Mouse (Mus musculus): ENCODE measurements around the gene Rin2. TPM values are rescaled to one million over a fixed set of nuclear protein-coding genes. Genes with fewer than 3 reads are reported as not detected.

Gene Rin2
- polyA plus RNA-seq, 2 experiments: 38.1 to 49.7 TPM

DNA sequence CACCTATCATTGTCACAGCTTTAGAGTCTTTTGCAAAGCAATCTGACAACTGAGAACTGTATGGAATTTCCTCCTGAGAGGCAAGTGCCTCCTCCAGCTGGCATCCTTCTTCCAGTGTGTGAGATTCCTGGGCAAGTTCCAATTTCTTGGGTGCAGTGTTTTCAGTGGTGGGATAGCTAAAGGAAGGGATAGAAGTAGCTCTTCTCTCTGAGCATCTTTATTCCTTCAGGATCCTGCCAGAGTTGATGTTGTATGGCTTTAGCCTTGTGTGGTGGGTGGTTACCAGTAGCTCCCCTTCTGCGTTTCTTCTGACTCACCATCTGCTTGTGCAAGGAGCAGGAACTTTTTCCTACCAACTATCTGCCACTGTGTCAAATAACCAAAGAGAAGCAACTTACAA lies 9.1 kb downstream of the Rin2 start:
- Histone ChIP-seq H3K4me2 (replicated peaks; ENCODE audit: low read depth, low read length, severe bottlenecking) (no peak overlapping the region), H3K9me3 (ENCODE audit: control insufficient read depth, low read length) (no peaks in the 10 kb centered on the region), H3K27me3 (ENCODE audit: control insufficient read depth, insufficient read depth, low read length) (no peaks in the 10 kb centered on the region), H3K4me3 (replicated peaks; ENCODE audit: low read length) (no peak overlapping the region), H3K36me3 (ENCODE audit: control insufficient read depth, insufficient read depth, low read length) (no peaks in the 10 kb centered on the region), H3K4me1 (ENCODE audit: control insufficient read depth, insufficient read depth, low read length) (peaks cover 24% of the 10 kb centered on the region), H3K9ac (ENCODE audit: low read depth, low read length, severe bottlenecking) (no peak overlapping the region), H3K27ac (replicated peaks; ENCODE audit: low read depth, low read length) (no peak overlapping the region)
- no peak for TF ChIP-seq POLR2A (IDR thresholded peaks at IDR 0.05; ENCODE audit: borderline replicate concordance, extremely low read depth, insufficient read depth, insufficient read length)
- DNase-seq (ENCODE audit: low spot score) (no peak), ATAC-seq (ENCODE audit: low FRiP score, low read depth) (no peak)
- 90% methylated on average over 1 of the region's 1 CpGs for WGBS

DNA sequence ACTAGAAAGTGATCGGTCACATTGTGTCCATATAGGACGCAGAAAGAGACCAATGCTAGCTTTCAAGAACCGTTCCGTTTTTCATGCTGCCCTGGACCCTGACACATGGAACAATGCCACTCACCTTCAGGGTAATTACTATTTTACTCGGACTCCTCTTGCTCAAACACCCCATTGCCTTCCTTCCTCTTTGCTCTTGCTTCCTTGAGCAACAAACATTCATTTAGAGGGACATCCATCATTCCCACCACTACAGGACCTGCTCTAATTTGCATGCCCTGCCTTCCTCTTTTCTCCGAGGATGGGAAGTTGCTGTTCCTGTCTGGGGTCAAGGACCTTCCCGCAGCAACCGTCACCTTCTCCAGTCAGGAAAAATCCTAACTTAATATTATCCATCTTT lies 9.9 kb downstream of the Rin2 start:
- TF ChIP-seq POLR2A (IDR thresholded peaks at IDR 0.05; ENCODE audit: borderline replicate concordance, extremely low read depth, insufficient read depth, insufficient read length): no peak
- ATAC-seq (ENCODE audit: low FRiP score, low read depth): no peak

DNA sequence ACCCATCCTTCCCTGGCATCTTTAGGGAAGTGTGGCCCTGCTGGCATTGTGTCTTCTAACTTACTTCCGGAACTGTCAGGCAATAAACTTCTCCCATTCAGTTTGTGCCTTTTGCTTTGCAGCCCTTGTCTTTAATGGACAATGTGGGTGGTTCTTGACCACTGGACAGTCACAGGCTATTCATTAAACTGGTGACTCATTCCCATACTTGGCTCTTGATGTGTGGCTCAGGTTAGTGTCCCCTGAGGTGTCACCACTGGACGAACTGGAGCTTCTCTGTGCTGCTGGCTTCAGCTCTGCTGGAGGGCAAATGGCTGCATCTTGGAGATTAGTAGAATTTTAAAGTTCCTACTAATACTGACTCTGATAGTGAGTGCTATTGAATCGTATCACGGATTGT lies 11.0 kb downstream of the Rin2 start:
- WGBS: 86% methylated on average over 4 of the region's 4 CpGs
- ATAC-seq (ENCODE audit: low FRiP score, low read depth): no peak
- no peaks in the 10 kb centered on the region for H3K27me3 ChIP-seq (ENCODE audit: control insufficient read depth, insufficient read depth, low read length)

More for the DNA sequence above, 9.9 kb downstream of the Rin2 start:
- no peak overlapping the region for H3K27ac ChIP-seq (replicated peaks; ENCODE audit: low read depth, low read length)
- H3K36me3 ChIP-seq (ENCODE audit: control insufficient read depth, insufficient read depth, low read length): no peaks in the 10 kb centered on the region
- no peak overlapping the region for H3K4me2 ChIP-seq (replicated peaks; ENCODE audit: low read depth, low read length, severe bottlenecking)
- WGBS: 79% methylated on average over 8 of the region's 8 CpGs
- DNase-seq (ENCODE audit: low spot score): no peak
- H3K4me3 ChIP-seq (replicated peaks; ENCODE audit: low read length): no peak overlapping the region
- no peaks in the 10 kb centered on the region for H3K27me3 ChIP-seq (ENCODE audit: control insufficient read depth, insufficient read depth, low read length)
- no peak overlapping the region for H3K9ac ChIP-seq (ENCODE audit: low read depth, low read length, severe bottlenecking)
- H3K4me1 ChIP-seq (ENCODE audit: control insufficient read depth, insufficient read depth, low read length): peaks cover 29% of the 10 kb centered on the region
- no peaks in the 10 kb centered on the region for H3K9me3 ChIP-seq (ENCODE audit: control insufficient read depth, low read length)

DNA sequence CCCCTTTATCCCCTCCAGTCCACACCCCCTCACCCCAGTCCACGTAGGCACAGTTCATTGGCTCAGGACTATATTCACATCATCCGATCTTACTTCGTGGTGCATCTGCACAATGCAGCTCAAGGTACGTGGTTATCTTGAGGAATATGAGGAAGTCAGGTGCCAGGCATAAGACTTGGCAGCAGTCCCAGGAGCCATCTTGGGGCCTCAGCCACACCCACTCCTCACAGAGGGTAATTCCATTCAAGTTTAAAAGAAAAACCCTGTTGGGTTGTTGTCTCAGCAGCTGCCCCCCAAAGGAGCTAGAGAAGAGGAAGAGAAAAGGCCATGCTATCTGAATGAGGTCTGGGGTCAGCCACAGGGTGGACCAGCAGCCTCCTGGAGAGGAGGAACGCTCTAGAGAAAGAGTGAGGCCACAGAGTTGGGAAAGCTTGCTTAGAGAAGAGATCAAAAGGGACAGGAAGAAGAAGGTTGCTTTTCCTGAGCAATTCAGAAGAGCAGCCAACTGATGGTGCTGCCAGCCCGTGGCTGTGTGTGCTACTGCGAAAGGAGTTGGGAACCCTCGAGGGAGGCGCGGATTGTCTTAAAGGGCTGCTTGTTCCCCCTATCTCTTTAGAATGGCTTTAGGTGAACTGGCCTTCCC lies 16.5 kb downstream of the Rin2 start:
- Histone ChIP-seq H3K9ac (ENCODE audit: low read depth, low read length, severe bottlenecking) (no peak overlapping the region), H3K27me3 (ENCODE audit: control insufficient read depth, insufficient read depth, low read length) (no peaks in the 10 kb centered on the region), H3K4me2 (replicated peaks; ENCODE audit: low read depth, low read length, severe bottlenecking) (no peak overlapping the region), H3K4me1 (ENCODE audit: control insufficient read depth, insufficient read depth, low read length) (peaks cover 13% of the 10 kb centered on the region), H3K36me3 (ENCODE audit: control insufficient read depth, insufficient read depth, low read length) (no peaks in the 10 kb centered on the region), H3K4me3 (replicated peaks; ENCODE audit: low read length) (no peak overlapping the region), H3K27ac (replicated peaks; ENCODE audit: low read depth, low read length) (no peak overlapping the region), H3K9me3 (ENCODE audit: control insufficient read depth, low read length) (no peaks in the 10 kb centered on the region)
- ATAC-seq (ENCODE audit: low FRiP score, low read depth): no peak
- DNase-seq (ENCODE audit: low spot score): no peak
- TF ChIP-seq POLR2A (IDR thresholded peaks at IDR 0.05; ENCODE audit: borderline replicate concordance, extremely low read depth, insufficient read depth, insufficient read length): no peak
- WGBS: 88% methylated on average over 10 of the region's 10 CpGs

More for the DNA sequence above, 11.0 kb downstream of the Rin2 start:
- no peaks in the 10 kb centered on the region for H3K36me3 ChIP-seq (ENCODE audit: control insufficient read depth, insufficient read depth, low read length)
- no peak overlapping the region for H3K4me3 ChIP-seq (replicated peaks; ENCODE audit: low read length)
- no peak for TF ChIP-seq POLR2A (IDR thresholded peaks at IDR 0.05; ENCODE audit: borderline replicate concordance, extremely low read depth, insufficient read depth, insufficient read length)
- H3K9ac ChIP-seq (ENCODE audit: low read depth, low read length, severe bottlenecking): no peak overlapping the region
- no peaks in the 10 kb centered on the region for H3K9me3 ChIP-seq (ENCODE audit: control insufficient read depth, low read length)
- H3K4me1 ChIP-seq (ENCODE audit: control insufficient read depth, insufficient read depth, low read length): peaks cover 30% of the 10 kb centered on the region
- DNase-seq (ENCODE audit: low spot score): no peak
- no peak overlapping the region for H3K27ac ChIP-seq (replicated peaks; ENCODE audit: low read depth, low read length)
- no peak overlapping the region for H3K4me2 ChIP-seq (replicated peaks; ENCODE audit: low read depth, low read length, severe bottlenecking)

DNA sequence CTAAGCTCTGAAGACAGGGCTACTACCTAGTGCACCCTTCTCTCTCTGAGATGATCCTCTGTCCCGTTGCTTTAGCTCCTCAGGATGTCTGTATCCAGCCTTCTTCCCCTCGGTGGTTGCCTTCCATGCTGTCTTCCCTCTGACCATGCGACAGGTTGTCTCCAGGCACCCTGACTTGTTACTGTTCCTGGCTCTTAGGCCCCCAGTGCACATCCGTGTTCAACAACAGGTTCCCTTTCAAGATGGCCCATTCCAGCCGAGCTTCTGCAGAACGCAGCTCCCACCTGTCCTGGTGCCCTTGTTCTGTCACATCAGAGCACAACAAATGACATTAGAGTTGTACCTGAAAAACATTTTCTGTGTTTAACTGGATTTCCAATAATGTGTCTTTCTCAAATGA lies 22.1 kb downstream of the Rin2 start:
- Histone ChIP-seq H3K4me2 (replicated peaks; ENCODE audit: low read depth, low read length, severe bottlenecking) (no peak overlapping the region), H3K4me1 (ENCODE audit: control insufficient read depth, insufficient read depth, low read length) (peaks cover 4% of the 10 kb centered on the region; the same call in 1 of the 2 replicates), H3K9me3 (ENCODE audit: control insufficient read depth, low read length) (no peaks in the 10 kb centered on the region), H3K9ac (ENCODE audit: low read depth, low read length, severe bottlenecking) (no peak overlapping the region), H3K27me3 (ENCODE audit: control insufficient read depth, insufficient read depth, low read length) (no peaks in the 10 kb centered on the region), H3K27ac (replicated peaks; ENCODE audit: low read depth, low read length) (no peak overlapping the region), H3K4me3 (replicated peaks; ENCODE audit: low read length) (no peak overlapping the region), H3K36me3 (ENCODE audit: control insufficient read depth, insufficient read depth, low read length) (no peaks in the 10 kb centered on the region)
- DNase-seq (ENCODE audit: low spot score): no peak
- no peak for TF ChIP-seq POLR2A (IDR thresholded peaks at IDR 0.05; ENCODE audit: borderline replicate concordance, extremely low read depth, insufficient read depth, insufficient read length)
- WGBS: 87% methylated on average over 6 of the region's 6 CpGs
- ATAC-seq (ENCODE audit: low FRiP score, low read depth): no peak

Measured in limb, embryonic 14.5 days (tissue).